Mouse (Mus musculus) brain, embryonic 14.5 days (tissue): ENCODE measurements around the gene Elmo1.

Source experiments
- CTCF ChIP-seq: fragments of 200-500 bp; IDR thresholded peaks from 2 replicates; pipeline ENCODE4 v1.5.1; 2012; ENCODE audit warnings: inconsistent platforms, mild to moderate bottlenecking, moderate library complexity, borderline replicate concordance; ENCODE audit not compliant: insufficient read depth, insufficient read length; ENCODE audit errors: extremely low read depth
- POLR2A ChIP-seq: fragments of 200-500 bp; IDR thresholded peaks from 2 replicates; pipeline ENCODE4 v1.6.1; 2012; ENCODE audit warnings: mild to moderate bottlenecking, inconsistent platforms, borderline replicate concordance; ENCODE audit not compliant: poor library complexity, insufficient read depth, insufficient read length, severe bottlenecking; ENCODE audit errors: extremely low read depth

DNA sequence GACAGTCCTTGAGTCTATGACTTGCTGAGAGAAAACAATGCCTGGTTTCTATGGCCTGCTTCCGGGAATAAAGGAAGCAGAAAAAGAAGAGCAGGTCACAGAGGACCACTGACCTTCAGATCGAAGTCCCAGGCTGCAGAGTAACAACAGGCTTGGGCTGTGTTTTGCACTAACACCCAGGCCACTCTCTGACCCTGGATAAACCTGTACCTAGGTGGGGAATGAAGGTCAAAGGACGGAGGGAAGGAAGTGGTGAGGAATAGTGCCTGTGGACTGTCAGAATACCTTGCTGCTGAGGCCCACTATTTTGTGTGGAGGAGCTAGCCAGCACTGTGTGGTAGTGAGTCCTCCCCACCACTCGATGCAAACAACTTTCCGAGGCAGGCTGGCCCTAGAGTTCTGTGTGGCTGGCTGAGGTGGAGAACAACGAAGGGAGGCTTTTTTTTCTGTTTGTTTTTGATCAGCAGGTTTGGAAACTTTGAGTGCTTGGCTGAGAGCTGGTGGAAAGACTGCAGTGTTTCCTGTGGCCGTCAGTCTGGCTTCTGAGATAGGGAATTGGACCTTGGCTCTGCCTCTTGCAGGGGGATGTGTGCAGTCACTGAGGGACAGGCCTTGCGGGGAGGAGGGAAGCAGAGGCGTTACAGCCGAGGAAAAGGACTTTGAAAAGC lies 83.7 kb downstream of the Elmo1 start:
- TF ChIP-seq POLR2A (no peak), CTCF (no peak)
